Mouse (Mus musculus) adrenal gland, postnatal 4 days (tissue): ENCODE measurements around the gene Tap1. TPM values are rescaled to one million over a fixed set of nuclear protein-coding genes. Genes with fewer than 3 reads are reported as not detected.
"Not testable (repeated sequence)": the region's sequence is repeated elsewhere in the genome, so short reads cannot be mapped to it uniquely, and the experiment has no call there.

Source experiments
- DNase-seq, 2 experiments: peaks; one replicate each; pipeline ENCODE4 v3.0.0; 2021 to 2022; ENCODE audit warnings: low spot score in 2 of 2, mixed read lengths in 2 of 2
- total RNA-seq, 2 experiments: library from RNA; stranded (reverse); gene quantifications; 2 replicates each; pipeline ENCODE4 v1.2.3; 2021

The Tap1 gene
- total RNA-seq, 2 experiments from 2014 or later, result 20.8 to 22.1 TPM

GRCm38 (mm10) chr17:34225911-34226310 is 38.6 kb downstream of the Tap1 start:
- DNase-seq, result not testable (repeated sequence)

GRCm38 (mm10) chr17:34230971-34231370 is 43.6 kb downstream of the Tap1 start:
- DNase-seq, result not testable (repeated sequence)

GRCm38 (mm10) chr17:34232021-34232420 is 44.7 kb downstream of the Tap1 start:
- not testable (repeated sequence) for DNase-seq

GRCm38 (mm10) chr17:34234926-34235325 is 47.6 kb downstream of the Tap1 start:
- DNase-seq, result peak in 1 of 2 experiments; percentile 47

- no peak for DNase-seq
Observed at GRCm38 (mm10) chr17:34236691-34237090, 49.3 kb downstream of the Tap1 start.

GRCm38 (mm10) chr17:34237741-34238140 is 50.4 kb downstream of the Tap1 start:
- no peak for DNase-seq

- no peak for DNase-seq
Observed at GRCm38 (mm10) chr17:34238706-34239105, 51.4 kb downstream of the Tap1 start, which contains the start of gene H2-Ob. H2-Ob (plus strand) TSS chr17:34238903.

- no peak for DNase-seq
Observed at GRCm38 (mm10) chr17:34239601-34240041, 52.3 kb downstream of the Tap1 start.

- no peak for DNase-seq
Observed at GRCm38 (mm10) chr17:34240366-34240765, 53.0 kb downstream of the Tap1 start.

GRCm38 (mm10) chr17:34240916-34241315 is 53.6 kb downstream of the Tap1 start:
- no peak for DNase-seq

- DNase-seq, result no peak
Observed at GRCm38 (mm10) chr17:34244656-34245055, 57.3 kb downstream of the Tap1 start.

Other genes starting within 250 kb of the Tap1 start
- gene Pfdn6, start 247.2 kb upstream of the Tap1 start, total RNA-seq, result 10 to 100 TPM; 96.5 to 98.1 TPM
- 10 to 100 TPM; 35.1 to 35.2 TPM for gene Wdr46, start 246.9 kb upstream of the Tap1 start, total RNA-seq
- 1 to 10 TPM; 7.1 to 7.2 TPM for gene B3galt4, start 236.1 kb upstream of the Tap1 start, total RNA-seq
- 10 to 100 TPM; 62.8 to 72.5 TPM for gene Vps52, start 231.7 kb upstream of the Tap1 start, total RNA-seq
- gene Rps18, start 231.6 kb upstream of the Tap1 start, total RNA-seq, result 1,000 to 10,000 TPM; 1,180 to 1,281 TPM
- gene H2-K1, start 187.2 kb upstream of the Tap1 start, total RNA-seq, result 100 to 1,000 TPM; 173 to 174 TPM
- gene Ring1, start 162.9 kb upstream of the Tap1 start, total RNA-seq, result 10 to 100 TPM; 49.0 to 54.3 TPM
- 100 to 1,000 TPM; 135 to 144 TPM for gene H2-Ke6, start 159.5 kb upstream of the Tap1 start, total RNA-seq
- 100 to 1,000 TPM; 145 to 156 TPM for gene Slc39a7, start 155.9 kb upstream of the Tap1 start, total RNA-seq
- gene Rxrb, start 155.7 kb upstream of the Tap1 start, total RNA-seq, result 10 to 100 TPM; 74.5 to 78.0 TPM
- 1 to 10 TPM; 3.1 to 6.4 TPM for gene Col11a2, start 148.1 kb upstream of the Tap1 start, total RNA-seq
- under 1 TPM in 1 of 2 experiments, not detected in 1; 0.31 TPM for gene H2-Oa, start 95.2 kb upstream of the Tap1 start, total RNA-seq
- 10 to 100 TPM; 11.2 to 11.7 TPM for gene H2-DMa, start 68.0 kb upstream of the Tap1 start, total RNA-seq
- gene Brd2, start 64.9 kb upstream of the Tap1 start, total RNA-seq, result 100 to 1,000 TPM; 225 to 226 TPM
- gene H2-DMb2, start 44.2 kb upstream of the Tap1 start, total RNA-seq, result 1 to 10 TPM; 1.2 to 3.0 TPM
- gene H2-DMb1, start 34.5 kb upstream of the Tap1 start, total RNA-seq, result 1 to 10 TPM; 1.9 to 3.8 TPM
- 10 to 100 TPM; 12.6 to 15.0 TPM for gene Psmb9, start 211 bp downstream of the Tap1 start, total RNA-seq
- gene Psmb8, start 10.2 kb downstream of the Tap1 start, total RNA-seq, result 10 to 100 TPM; 25.0 to 27.4 TPM
- 10 to 100 TPM; 32.9 to 33.2 TPM for gene Tap2, start 16.0 kb downstream of the Tap1 start, total RNA-seq
- gene H2-Ob, start 51.4 kb downstream of the Tap1 start, total RNA-seq, result under 1 TPM; 0.28 to 0.65 TPM
- 10 to 100 TPM; 11.1 to 12.8 TPM for gene H2-Ab1, start 70.1 kb downstream of the Tap1 start, total RNA-seq
- 10 to 100 TPM in 1 of 2 experiments, 1 to 10 TPM in 1; 9.1 to 15.9 TPM for gene H2-Aa, start 100.3 kb downstream of the Tap1 start, total RNA-seq
- 10 to 100 TPM in 1 of 2 experiments, 1 to 10 TPM in 1; 5.7 to 12.3 TPM for gene H2-Eb1, start 118.3 kb downstream of the Tap1 start, total RNA-seq
- gene H2-Eb2, start 138.1 kb downstream of the Tap1 start, total RNA-seq, result not detected
- gene Btnl2, start 167.3 kb downstream of the Tap1 start, total RNA-seq, result under 1 TPM; 0.45 TPM
- gene Btnl1, start 189.6 kb downstream of the Tap1 start, total RNA-seq, result not detected
- gene BC051142, start 211.3 kb downstream of the Tap1 start, total RNA-seq, result 1 to 10 TPM; 5.8 to 6.3 TPM